Mouse (Mus musculus): ENCODE measurements around the gene Prkn. TPM values are rescaled to one million over a fixed set of nuclear protein-coding genes. Genes with fewer than 3 reads are reported as not detected.

Gene Prkn
- polyA plus RNA-seq, 1 experiment from 2014 or later, result 1.7 TPM

DNA sequence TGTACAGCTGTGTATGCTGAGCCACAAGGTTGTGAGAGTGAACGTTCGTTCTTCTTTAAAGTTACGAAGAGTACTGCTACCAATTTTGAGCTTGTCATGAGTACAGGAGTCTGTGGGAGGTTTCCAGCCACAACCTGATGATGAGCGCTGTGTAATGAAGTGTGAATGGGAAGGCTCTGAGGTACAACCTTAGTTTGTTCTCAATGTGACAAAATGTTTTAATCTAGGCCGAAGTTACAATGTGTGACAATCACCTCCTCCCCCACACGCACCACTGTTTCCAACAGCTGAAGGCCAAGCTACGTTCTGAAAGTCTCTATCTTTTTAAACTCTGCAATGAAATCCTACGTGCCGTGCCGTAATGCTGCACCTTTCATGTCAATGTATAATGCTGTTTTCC, 1262.1 kb downstream of the Prkn start:
- Histone ChIP-seq H3K4me2 (no peak overlapping the region), H3K4me3 (ENCODE audit: low read depth, low read length) (no peak overlapping the region)
- WGBS (ENCODE audit: insufficient replicate concordance), result 91% methylated on average over 10 of the region's 10 CpGs

DNA sequence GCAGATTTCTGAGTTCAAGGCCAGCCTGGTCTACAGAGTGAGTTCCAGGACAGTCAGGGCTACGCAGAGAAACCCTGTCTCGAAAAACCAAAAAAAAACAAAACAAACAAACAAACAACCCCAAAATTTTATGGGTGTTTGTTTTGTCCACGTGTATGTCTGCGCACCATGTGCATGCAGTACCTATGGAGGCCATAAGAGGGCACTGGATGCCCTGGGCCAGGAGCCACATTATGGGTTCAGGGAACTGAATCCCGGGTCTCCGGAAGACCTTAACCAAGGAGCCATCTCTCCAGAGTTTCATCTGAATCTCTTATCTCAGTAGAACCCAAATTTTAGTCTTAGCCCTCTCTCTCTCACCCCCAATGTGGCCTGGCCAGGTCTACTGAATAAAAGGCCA, 1263.6 kb downstream of the Prkn start:
- Histone ChIP-seq H3K4me2 (no peak overlapping the region), H3K27ac (ENCODE audit: low read depth, low read length) (no peak overlapping the region), H3K9ac (ENCODE audit: low read depth, low read length) (no peak overlapping the region), H3K27me3 (ENCODE audit: control insufficient read depth, insufficient read depth, low read length) (no peaks in the 10 kb centered on the region), H3K36me3 (ENCODE audit: control insufficient read depth, insufficient read depth, low read length) (no peaks in the 10 kb centered on the region), H3K4me3 (ENCODE audit: low read depth, low read length) (no peak overlapping the region), H3K9me3 (replicated peaks; ENCODE audit: control insufficient read depth, low read length) (no peaks in the 10 kb centered on the region; the same call in 1 of the 2 replicates), H3K4me1 (ENCODE audit: control insufficient read depth, insufficient read depth, low read length) (no peaks in the 10 kb centered on the region)
- no peak for ATAC-seq (replicated peaks; ENCODE audit: insufficient number of reproducible peaks, low FRiP score, low TSS enrichment)
- WGBS (ENCODE audit: insufficient replicate concordance), result 77% methylated on average over 6 of the region's 6 CpGs

More for the DNA sequence above, 1262.1 kb downstream of the Prkn start:
- Histone ChIP-seq H3K9ac (ENCODE audit: low read depth, low read length) (no peak overlapping the region), H3K36me3 (ENCODE audit: control insufficient read depth, insufficient read depth, low read length) (no peaks in the 10 kb centered on the region), H3K27me3 (ENCODE audit: control insufficient read depth, insufficient read depth, low read length) (no peaks in the 10 kb centered on the region), H3K4me1 (ENCODE audit: control insufficient read depth, insufficient read depth, low read length) (no peaks in the 10 kb centered on the region), H3K27ac (ENCODE audit: low read depth, low read length) (no peak overlapping the region), H3K9me3 (replicated peaks; ENCODE audit: control insufficient read depth, low read length) (no peaks in the 10 kb centered on the region; the same call in 1 of the 2 replicates)
- ATAC-seq (replicated peaks; ENCODE audit: insufficient number of reproducible peaks, low FRiP score, low TSS enrichment), result no peak

DNA sequence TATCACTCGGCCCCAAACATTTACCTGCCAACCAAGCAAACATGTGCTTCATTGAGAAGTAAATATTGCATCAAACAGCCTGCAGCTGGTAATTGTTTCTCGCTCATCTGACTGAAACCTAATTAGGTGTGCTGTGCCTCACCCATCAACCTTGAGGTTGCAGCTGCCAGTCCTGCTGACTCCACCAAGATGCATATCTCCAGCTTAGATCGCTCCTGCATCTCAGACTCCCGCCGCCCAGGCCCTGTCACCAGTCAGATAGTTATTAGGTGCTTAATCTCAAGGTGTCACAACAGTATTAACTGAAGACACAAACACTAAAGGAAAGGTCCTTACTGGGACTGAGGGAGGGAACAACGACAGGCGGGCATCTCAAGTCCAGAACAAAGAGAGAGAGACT, 1264.1 kb downstream of the Prkn start:
- Histone ChIP-seq H3K36me3 (ENCODE audit: control insufficient read depth, insufficient read depth, low read length) (no peaks in the 10 kb centered on the region), H3K4me2 (no peak overlapping the region), H3K9me3 (replicated peaks; ENCODE audit: control insufficient read depth, low read length) (no peaks in the 10 kb centered on the region; the same call in 1 of the 2 replicates), H3K27me3 (ENCODE audit: control insufficient read depth, insufficient read depth, low read length) (no peaks in the 10 kb centered on the region), H3K9ac (ENCODE audit: low read depth, low read length) (no peak overlapping the region), H3K27ac (ENCODE audit: low read depth, low read length) (no peak overlapping the region), H3K4me1 (ENCODE audit: control insufficient read depth, insufficient read depth, low read length) (no peaks in the 10 kb centered on the region), H3K4me3 (ENCODE audit: low read depth, low read length) (no peak overlapping the region)
- 67% methylated on average over 7 of the region's 7 CpGs for WGBS (ENCODE audit: insufficient replicate concordance)
- no peak for ATAC-seq (replicated peaks; ENCODE audit: insufficient number of reproducible peaks, low FRiP score, low TSS enrichment)

DNA sequence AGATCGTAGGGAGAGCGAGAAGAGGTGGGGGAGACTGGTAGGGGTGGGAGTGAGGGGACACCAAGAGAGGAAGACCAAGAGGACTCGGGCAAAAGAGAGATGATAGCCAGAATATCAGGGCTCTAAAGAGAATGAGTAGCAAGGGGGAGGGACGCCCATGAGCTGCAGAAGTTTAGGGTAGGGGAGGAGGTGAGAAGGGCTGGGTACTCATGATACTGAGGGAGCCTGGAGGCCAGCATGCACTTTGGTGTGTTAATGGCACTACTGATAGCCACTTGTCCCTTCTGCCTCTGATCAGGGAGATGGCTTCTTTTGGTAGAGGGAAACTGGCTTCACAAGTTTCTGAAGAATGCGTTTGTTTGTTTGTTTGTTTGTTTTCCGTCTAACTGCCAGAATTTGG, 1264.5 kb downstream of the Prkn start:
- Histone ChIP-seq H3K9ac (ENCODE audit: low read depth, low read length) (no peak overlapping the region), H3K36me3 (ENCODE audit: control insufficient read depth, insufficient read depth, low read length) (no peaks in the 10 kb centered on the region), H3K27ac (ENCODE audit: low read depth, low read length) (no peak overlapping the region), H3K4me2 (no peak overlapping the region), H3K4me3 (ENCODE audit: low read depth, low read length) (no peak overlapping the region), H3K4me1 (ENCODE audit: control insufficient read depth, insufficient read depth, low read length) (no peaks in the 10 kb centered on the region), H3K27me3 (ENCODE audit: control insufficient read depth, insufficient read depth, low read length) (no peaks in the 10 kb centered on the region), H3K9me3 (replicated peaks; ENCODE audit: control insufficient read depth, low read length) (no peaks in the 10 kb centered on the region; the same call in 1 of the 2 replicates)
- peak; percentile 49; the same call in 1 of the 2 replicates for ATAC-seq (replicated peaks; ENCODE audit: insufficient number of reproducible peaks, low FRiP score, low TSS enrichment)
- WGBS (ENCODE audit: insufficient replicate concordance), result 73% methylated on average over 6 of the region's 6 CpGs

DNA sequence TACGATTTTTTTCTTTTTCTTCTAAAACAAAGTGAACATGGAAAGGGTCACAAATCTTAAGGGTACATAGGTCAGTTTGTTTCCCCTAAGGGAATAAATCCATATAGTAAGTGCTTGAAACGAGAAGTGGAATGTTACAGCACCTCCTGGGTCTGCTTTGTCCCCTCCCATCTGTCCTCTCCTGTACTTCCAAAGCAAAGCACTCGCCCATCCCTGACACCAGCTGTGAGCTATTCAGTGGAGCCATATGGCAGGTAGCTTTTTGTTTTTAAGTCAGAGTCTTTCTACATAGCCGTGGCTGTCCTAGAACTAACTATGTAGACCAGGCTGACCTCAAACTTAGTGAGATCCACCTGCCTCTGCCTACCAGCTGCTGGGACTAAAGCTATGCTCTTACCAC, 1266.1 kb downstream of the Prkn start:
- Histone ChIP-seq H3K4me2 (no peak overlapping the region), H3K9me3 (replicated peaks; ENCODE audit: control insufficient read depth, low read length) (no peaks in the 10 kb centered on the region), H3K36me3 (ENCODE audit: control insufficient read depth, insufficient read depth, low read length) (no peaks in the 10 kb centered on the region), H3K4me3 (ENCODE audit: low read depth, low read length) (no peak overlapping the region), H3K27me3 (ENCODE audit: control insufficient read depth, insufficient read depth, low read length) (no peaks in the 10 kb centered on the region), H3K9ac (ENCODE audit: low read depth, low read length) (no peak overlapping the region), H3K4me1 (ENCODE audit: control insufficient read depth, insufficient read depth, low read length) (no peaks in the 10 kb centered on the region), H3K27ac (ENCODE audit: low read depth, low read length) (no peak overlapping the region)
- WGBS (ENCODE audit: insufficient replicate concordance), result 51% methylated on average over 4 of the region's 4 CpGs
- ATAC-seq (replicated peaks; ENCODE audit: insufficient number of reproducible peaks, low FRiP score, low TSS enrichment), result no peak

Other genes with a start within 250 kb of the Prkn start
- gene Pacrg, start 73 bp upstream of the Prkn start, polyA plus RNA-seq (2014; fragmentation: Nextera tagmentation; extraction: Ambion mirVana), result 0.93 and 1.3 TPM in 2 replicates

Data from heart, embryonic 11.5 days (tissue).